Mouse (Mus musculus) kidney, adult 2 months (tissue): ENCODE results near the gene Gm6993.

Experiments
- CTCF ChIP-seq: fragments of 200-500 bp; conservative IDR thresholded peaks from 2 replicates; pipeline ENCODE4 v1.5.1; 2011; ENCODE audit warnings: low read depth, mild to moderate bottlenecking, control low read depth, low read length, moderate library complexity, mixed read lengths; ENCODE audit not compliant: insufficient read depth, insufficient read length
- POLR2A ChIP-seq: fragments of 200-500 bp; IDR thresholded peaks from one replicate; pipeline ENCODE4 v1.6.1; 2011; ENCODE audit warnings: low read depth, low read length, control low read depth

DNA sequence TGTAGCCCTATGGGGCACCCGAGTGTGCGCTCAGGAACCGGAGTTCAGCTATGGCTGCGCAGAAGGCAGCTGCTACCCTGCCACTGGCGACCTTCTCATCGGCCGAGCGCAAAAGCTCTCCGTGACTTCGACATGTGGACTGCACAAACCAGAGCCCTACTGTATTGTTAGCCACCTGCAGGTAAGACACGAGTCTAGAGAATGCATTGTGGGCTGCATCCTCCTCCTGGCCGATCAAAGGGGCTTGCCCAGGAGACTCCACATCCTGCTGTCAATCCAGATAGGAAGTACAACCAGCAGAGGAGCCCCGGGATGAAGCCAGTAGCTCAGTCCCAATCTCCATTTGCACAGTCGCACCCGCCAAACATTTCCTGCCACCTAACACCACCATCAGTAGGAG lies 26.1 kb downstream of the Gm6993 start:
- TF ChIP-seq POLR2A (no peak), CTCF (no peak)
